Mouse (Mus musculus): ENCODE results near the gene Mrc2. TPM values are rescaled to one million over a fixed set of nuclear protein-coding genes. Genes with fewer than 3 reads are reported as not detected.

The Mrc2 gene
- 10.0 and 14.3 TPM in 2 replicates for polyA plus RNA-seq (2016; fragmentation: Nextera tagmentation; extraction: Ambion mirVana)

- Histone ChIP-seq H3K27me3 (ENCODE audit: insufficient read depth, poor library complexity, severe bottlenecking) (peaks cover 6% of the 10 kb centered on the region; the same call in 1 of the 2 replicates), H3K9me3 (no peaks in the 10 kb centered on the region), H3K27ac (peak within 1 kb of the TSS; percentile 93), H3K4me3 (peak within 1 kb of the TSS; percentile 77), H3K36me3 (peaks cover 14% of the 10 kb centered on the region), H3K4me1 (peaks cover 57% of the 10 kb centered on the region)
- under 1% methylated on average over 65 of the region's 75 CpGs for WGBS
- no peak for DNase-seq (ENCODE audit: low spot score)
Measured at GRCm38 (mm10) chr11:105292124-105293071, at the start of gene Mrc2. Gene Mrc2 (plus strand): TSS chr11:105292643.

- H3K36me3 ChIP-seq, result peaks cover 82% of the 10 kb centered on the region
- H3K27me3 ChIP-seq (ENCODE audit: insufficient read depth, poor library complexity, severe bottlenecking), result no peaks in the 10 kb centered on the region
- no peak overlapping the region for H3K4me3 ChIP-seq
- H3K9me3 ChIP-seq, result no peaks in the 10 kb centered on the region
- 98% methylated on average over 1 of the region's 1 CpGs for WGBS
- H3K4me1 ChIP-seq, result no peaks in the 10 kb centered on the region
- H3K27ac ChIP-seq, result no peak overlapping the region
- no peak for DNase-seq (ENCODE audit: low spot score)
Measured at GRCm38 (mm10) chr11:105246369-105246768, 46.1 kb upstream of the Mrc2 start.

GRCm38 (mm10) chr11:105246785-105247184 lies 45.7 kb upstream of the Mrc2 start:
- Histone ChIP-seq H3K27me3 (ENCODE audit: insufficient read depth, poor library complexity, severe bottlenecking) (no peaks in the 10 kb centered on the region), H3K9me3 (no peaks in the 10 kb centered on the region), H3K36me3 (peaks cover 79% of the 10 kb centered on the region), H3K4me1 (no peaks in the 10 kb centered on the region), H3K27ac (no peak overlapping the region), H3K4me3 (no peak overlapping the region)
- no peak for DNase-seq (ENCODE audit: low spot score)
- WGBS, result 93% methylated on average over 6 of the region's 6 CpGs

- WGBS, result 93% methylated on average over 5 of the region's 5 CpGs
- Histone ChIP-seq H3K36me3 (peaks cover 76% of the 10 kb centered on the region), H3K4me1 (no peaks in the 10 kb centered on the region), H3K9me3 (no peaks in the 10 kb centered on the region), H3K27ac (no peak overlapping the region), H3K4me3 (no peak overlapping the region), H3K27me3 (ENCODE audit: insufficient read depth, poor library complexity, severe bottlenecking) (no peaks in the 10 kb centered on the region)
- no peak for DNase-seq (ENCODE audit: low spot score)
Measured at GRCm38 (mm10) chr11:105247321-105247720, 45.1 kb upstream of the Mrc2 start.

GRCm38 (mm10) chr11:105259733-105260132 lies 32.7 kb upstream of the Mrc2 start:
- H3K9me3 ChIP-seq, result no peaks in the 10 kb centered on the region
- H3K36me3 ChIP-seq, result peaks cover 75% of the 10 kb centered on the region
- 66% methylated on average over 3 of the region's 3 CpGs for WGBS
- H3K4me3 ChIP-seq, result no peak overlapping the region
- H3K4me1 ChIP-seq, result no peaks in the 10 kb centered on the region
- no peak for DNase-seq (ENCODE audit: low spot score)
- no peak overlapping the region for H3K27ac ChIP-seq
- no peaks in the 10 kb centered on the region for H3K27me3 ChIP-seq (ENCODE audit: insufficient read depth, poor library complexity, severe bottlenecking)

- WGBS, result 89% methylated on average over 5 of the region's 5 CpGs
- peaks cover 69% of the 10 kb centered on the region for H3K36me3 ChIP-seq
- no peak overlapping the region for H3K4me3 ChIP-seq
- H3K9me3 ChIP-seq, result no peaks in the 10 kb centered on the region
- H3K4me1 ChIP-seq, result no peaks in the 10 kb centered on the region
- no peak overlapping the region for H3K27ac ChIP-seq
- no peak for DNase-seq (ENCODE audit: low spot score)
- H3K27me3 ChIP-seq (ENCODE audit: insufficient read depth, poor library complexity, severe bottlenecking), result no peaks in the 10 kb centered on the region
Measured at GRCm38 (mm10) chr11:105261116-105261515, 31.3 kb upstream of the Mrc2 start.

GRCm38 (mm10) chr11:105261601-105262351 lies 30.7 kb upstream of the Mrc2 start:
- no peak overlapping the region for H3K27ac ChIP-seq
- peaks cover 67% of the 10 kb centered on the region for H3K36me3 ChIP-seq
- H3K4me1 ChIP-seq, result no peaks in the 10 kb centered on the region
- no peaks in the 10 kb centered on the region for H3K9me3 ChIP-seq
- H3K27me3 ChIP-seq (ENCODE audit: insufficient read depth, poor library complexity, severe bottlenecking), result no peaks in the 10 kb centered on the region
- DNase-seq (ENCODE audit: low spot score), result no peak
- 85% methylated on average over 4 of the region's 4 CpGs for WGBS
- H3K4me3 ChIP-seq, result no peak overlapping the region

- no peaks in the 10 kb centered on the region for H3K4me1 ChIP-seq
- H3K27ac ChIP-seq, result no peak overlapping the region
- H3K4me3 ChIP-seq, result no peak overlapping the region
- no peaks in the 10 kb centered on the region for H3K27me3 ChIP-seq (ENCODE audit: insufficient read depth, poor library complexity, severe bottlenecking)
- H3K9me3 ChIP-seq, result no peaks in the 10 kb centered on the region
- no peak for DNase-seq (ENCODE audit: low spot score)
- peaks cover 64% of the 10 kb centered on the region for H3K36me3 ChIP-seq
Measured at GRCm38 (mm10) chr11:105264506-105264905, 27.9 kb upstream of the Mrc2 start.

GRCm38 (mm10) chr11:105264988-105265387 lies 27.5 kb upstream of the Mrc2 start:
- Histone ChIP-seq H3K36me3 (peaks cover 62% of the 10 kb centered on the region), H3K27me3 (ENCODE audit: insufficient read depth, poor library complexity, severe bottlenecking) (no peaks in the 10 kb centered on the region), H3K9me3 (no peaks in the 10 kb centered on the region), H3K4me1 (no peaks in the 10 kb centered on the region), H3K27ac (no peak overlapping the region), H3K4me3 (no peak overlapping the region)
- 95% methylated on average over 3 of the region's 3 CpGs for WGBS
- no peak for DNase-seq (ENCODE audit: low spot score)

- WGBS, result 19% methylated on average over 2 of the region's 2 CpGs
- H3K36me3 ChIP-seq, result peaks cover 56% of the 10 kb centered on the region
Measured at GRCm38 (mm10) chr11:105270155-105270554, 22.3 kb upstream of the Mrc2 start.

GRCm38 (mm10) chr11:105280456-105280855 lies 12.0 kb upstream of the Mrc2 start:
- H3K36me3 ChIP-seq, result peaks cover 70% of the 10 kb centered on the region

More at GRCm38 (mm10) chr11:105270155-105270554, 22.3 kb upstream of the Mrc2 start:
- no peak overlapping the region for H3K27ac ChIP-seq
- no peaks in the 10 kb centered on the region for H3K4me1 ChIP-seq
- no peaks in the 10 kb centered on the region for H3K27me3 ChIP-seq (ENCODE audit: insufficient read depth, poor library complexity, severe bottlenecking)
- no peaks in the 10 kb centered on the region for H3K9me3 ChIP-seq
- H3K4me3 ChIP-seq, result no peak overlapping the region
- no peak for DNase-seq (ENCODE audit: low spot score)

GRCm38 (mm10) chr11:105281291-105281690 lies 11.2 kb upstream of the Mrc2 start:
- Histone ChIP-seq H3K27me3 (ENCODE audit: insufficient read depth, poor library complexity, severe bottlenecking) (no peaks in the 10 kb centered on the region), H3K27ac (no peak overlapping the region), H3K4me1 (peaks cover 35% of the 10 kb centered on the region), H3K9me3 (no peaks in the 10 kb centered on the region), H3K36me3 (peaks cover 64% of the 10 kb centered on the region), H3K4me3 (no peak overlapping the region)
- no peak for DNase-seq (ENCODE audit: low spot score)
- WGBS, result 88% methylated on average over 7 of the region's 7 CpGs

More at GRCm38 (mm10) chr11:105280456-105280855, 12.0 kb upstream of the Mrc2 start:
- no peaks in the 10 kb centered on the region for H3K9me3 ChIP-seq
- DNase-seq (ENCODE audit: low spot score), result no peak
- H3K4me3 ChIP-seq, result no peak overlapping the region
- H3K4me1 ChIP-seq, result peaks cover 27% of the 10 kb centered on the region
- no peak overlapping the region for H3K27ac ChIP-seq
- WGBS, result 90% methylated on average over 6 of the region's 6 CpGs
- no peaks in the 10 kb centered on the region for H3K27me3 ChIP-seq (ENCODE audit: insufficient read depth, poor library complexity, severe bottlenecking)
